Mouse (Mus musculus): ENCODE measurements around the gene Itih3. TPM values are rescaled to one million over a fixed set of nuclear protein-coding genes. Genes with fewer than 3 reads are reported as not detected.

The Itih3 gene
- polyA plus RNA-seq, 1 experiment from 2014 or later: 8.1 TPM

- H3K27me3 ChIP-seq (replicated peaks; ENCODE audit: control insufficient read depth, insufficient read depth, low read length): no peaks in the 10 kb centered on the region
- H3K4me1 ChIP-seq (ENCODE audit: control insufficient read depth, insufficient read depth, low read length): no peaks in the 10 kb centered on the region
- H3K27ac ChIP-seq (ENCODE audit: low read length): no peak overlapping the region
- H3K36me3 ChIP-seq (ENCODE audit: control insufficient read depth, insufficient read depth, low read length): no peaks in the 10 kb centered on the region
- no peak overlapping the region for H3K4me3 ChIP-seq (ENCODE audit: low read length)
- WGBS: 92% methylated on average over 4 of the region's 4 CpGs
- no peak overlapping the region for H3K4me2 ChIP-seq (ENCODE audit: low read depth, low read length)
- H3K9me3 ChIP-seq (ENCODE audit: control insufficient read depth, low read length): no peaks in the 10 kb centered on the region
- ATAC-seq: no peak
- no peak overlapping the region for H3K9ac ChIP-seq (ENCODE audit: low read depth, low read length)
Measured at GRCm38 (mm10) chr14:30942254-30942653, 18.7 kb upstream of the Itih3 start.

GRCm38 (mm10) chr14:30933351-30933750, 9.8 kb upstream of the Itih3 start:
- H3K27me3 ChIP-seq (replicated peaks; ENCODE audit: control insufficient read depth, insufficient read depth, low read length): no peaks in the 10 kb centered on the region
- no peak for ATAC-seq
- no peak overlapping the region for H3K4me3 ChIP-seq (ENCODE audit: low read length)
- H3K36me3 ChIP-seq (ENCODE audit: control insufficient read depth, insufficient read depth, low read length): no peaks in the 10 kb centered on the region
- H3K9me3 ChIP-seq (ENCODE audit: control insufficient read depth, low read length): no peaks in the 10 kb centered on the region
- H3K9ac ChIP-seq (ENCODE audit: low read depth, low read length): no peak overlapping the region
- no peak overlapping the region for H3K27ac ChIP-seq (ENCODE audit: low read length)
- H3K4me1 ChIP-seq (ENCODE audit: control insufficient read depth, insufficient read depth, low read length): no peaks in the 10 kb centered on the region
- WGBS: 82% methylated on average over 9 of the region's 9 CpGs
- no peak overlapping the region for H3K4me2 ChIP-seq (ENCODE audit: low read depth, low read length)

GRCm38 (mm10) chr14:30930386-30930785, 6.8 kb upstream of the Itih3 start:
- no peak overlapping the region for H3K4me3 ChIP-seq (ENCODE audit: low read length)
- no peak overlapping the region for H3K27ac ChIP-seq (ENCODE audit: low read length)
- H3K9ac ChIP-seq (ENCODE audit: low read depth, low read length): no peak overlapping the region
- no peaks in the 10 kb centered on the region for H3K36me3 ChIP-seq (ENCODE audit: control insufficient read depth, insufficient read depth, low read length)
- ATAC-seq: no peak
- H3K27me3 ChIP-seq (replicated peaks; ENCODE audit: control insufficient read depth, insufficient read depth, low read length): no peaks in the 10 kb centered on the region
- 80% methylated on average over 4 of the region's 4 CpGs for WGBS
- no peak overlapping the region for H3K4me2 ChIP-seq (ENCODE audit: low read depth, low read length)
- H3K9me3 ChIP-seq (ENCODE audit: control insufficient read depth, low read length): no peaks in the 10 kb centered on the region
- no peaks in the 10 kb centered on the region for H3K4me1 ChIP-seq (ENCODE audit: control insufficient read depth, insufficient read depth, low read length)

GRCm38 (mm10) chr14:30925492-30925891, 1.9 kb upstream of the Itih3 start:
- no peaks in the 10 kb centered on the region for H3K27me3 ChIP-seq (replicated peaks; ENCODE audit: control insufficient read depth, insufficient read depth, low read length)
- no peak for ATAC-seq
- no peaks in the 10 kb centered on the region for H3K9me3 ChIP-seq (ENCODE audit: control insufficient read depth, low read length)
- no peaks in the 10 kb centered on the region for H3K4me1 ChIP-seq (ENCODE audit: control insufficient read depth, insufficient read depth, low read length)
- H3K36me3 ChIP-seq (ENCODE audit: control insufficient read depth, insufficient read depth, low read length): no peaks in the 10 kb centered on the region
- no peak overlapping the region for H3K4me2 ChIP-seq (ENCODE audit: low read depth, low read length)
- no peak overlapping the region for H3K4me3 ChIP-seq (ENCODE audit: low read length)
- H3K27ac ChIP-seq (ENCODE audit: low read length): no peak overlapping the region
- WGBS: 88% methylated on average over 3 of the region's 3 CpGs
- H3K9ac ChIP-seq (ENCODE audit: low read depth, low read length): no peak overlapping the region

- Histone ChIP-seq H3K4me2 (ENCODE audit: low read depth, low read length) (no peak overlapping the region), H3K27me3 (replicated peaks; ENCODE audit: control insufficient read depth, insufficient read depth, low read length) (no peaks in the 10 kb centered on the region), H3K9me3 (ENCODE audit: control insufficient read depth, low read length) (no peaks in the 10 kb centered on the region), H3K9ac (ENCODE audit: low read depth, low read length) (no peak overlapping the region), H3K36me3 (ENCODE audit: control insufficient read depth, insufficient read depth, low read length) (no peaks in the 10 kb centered on the region), H3K27ac (ENCODE audit: low read length) (no peak overlapping the region), H3K4me1 (ENCODE audit: control insufficient read depth, insufficient read depth, low read length) (no peaks in the 10 kb centered on the region), H3K4me3 (ENCODE audit: low read length) (no peak overlapping the region)
- no peak for ATAC-seq
- WGBS: 76% methylated on average over 5 of the region's 8 CpGs
Measured at GRCm38 (mm10) chr14:30922053-30922670, 1.4 kb downstream of the Itih3 start.

DNA sequence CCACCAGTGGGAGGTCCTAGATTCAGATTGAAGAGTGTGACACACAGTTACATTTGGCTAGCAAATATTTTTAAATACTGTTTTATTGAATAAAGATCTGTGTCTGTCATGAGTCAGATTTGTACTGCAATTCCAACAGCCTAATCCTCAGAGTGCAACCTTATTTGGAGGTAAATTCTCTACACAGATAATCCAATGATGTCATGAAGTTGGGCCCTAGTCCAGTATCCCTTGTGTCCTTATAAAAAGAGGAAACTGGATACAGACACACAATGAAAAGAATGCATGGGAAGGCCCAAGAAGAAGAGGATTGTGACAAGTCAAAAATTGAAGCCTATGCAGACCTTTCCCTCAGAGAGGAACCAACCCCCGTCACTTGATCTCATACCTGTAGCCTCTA, 7.0 kb downstream of the Itih3 start:
- no peak overlapping the region for H3K27ac ChIP-seq (ENCODE audit: low read length)

DNA sequence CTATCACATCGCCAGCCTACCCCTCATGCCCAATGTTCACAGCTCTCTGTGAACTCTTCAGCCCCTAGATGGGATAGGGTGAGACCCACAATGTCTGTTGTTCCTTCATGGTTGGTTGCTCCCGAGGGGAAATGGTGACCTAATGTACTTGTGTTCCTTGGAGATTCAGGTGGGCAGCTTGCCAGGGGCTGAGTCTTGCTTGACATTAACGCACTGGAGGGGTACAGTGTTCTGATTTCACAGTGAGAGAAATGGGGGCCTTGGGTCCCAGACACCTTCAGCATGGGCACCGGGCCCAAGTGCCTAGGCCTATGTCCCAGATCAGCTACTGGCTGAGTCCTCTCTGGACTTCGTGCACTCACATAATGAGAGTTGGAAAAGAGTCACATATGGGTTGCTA, 10.2 kb downstream of the Itih3 start:
- 84% methylated on average over 5 of the region's 5 CpGs for whole genome bisulfite sequencing
- no peaks in the 10 kb centered on the region for H3K36me3 ChIP-seq (ENCODE audit: control insufficient read depth, insufficient read depth, low read length)
- H3K27ac ChIP-seq (ENCODE audit: low read length): no peak overlapping the region
- ATAC-seq: no peak
- H3K9ac ChIP-seq (ENCODE audit: low read depth, low read length): no peak overlapping the region
- no peaks in the 10 kb centered on the region for H3K4me1 ChIP-seq (ENCODE audit: control insufficient read depth, insufficient read depth, low read length)
- no peak overlapping the region for H3K4me2 ChIP-seq (ENCODE audit: low read depth, low read length)
- H3K27me3 ChIP-seq (replicated peaks; ENCODE audit: control insufficient read depth, insufficient read depth, low read length): no peaks in the 10 kb centered on the region
- H3K9me3 ChIP-seq (ENCODE audit: control insufficient read depth, low read length): no peaks in the 10 kb centered on the region
- no peak overlapping the region for H3K4me3 ChIP-seq (ENCODE audit: low read length)

More for the DNA sequence above, 7.0 kb downstream of the Itih3 start:
- 68% methylated on average over 1 of the region's 1 CpGs for WGBS
- no peaks in the 10 kb centered on the region for H3K4me1 ChIP-seq (ENCODE audit: control insufficient read depth, insufficient read depth, low read length)
- ATAC-seq: 0 out of 2 replicates have a peak, but pooled peaks have one; percentile 22
- no peak overlapping the region for H3K4me2 ChIP-seq (ENCODE audit: low read depth, low read length)
- no peaks in the 10 kb centered on the region for H3K36me3 ChIP-seq (ENCODE audit: control insufficient read depth, insufficient read depth, low read length)
- no peak overlapping the region for H3K9ac ChIP-seq (ENCODE audit: low read depth, low read length)
- H3K4me3 ChIP-seq (ENCODE audit: low read length): no peak overlapping the region
- H3K27me3 ChIP-seq (replicated peaks; ENCODE audit: control insufficient read depth, insufficient read depth, low read length): no peaks in the 10 kb centered on the region
- H3K9me3 ChIP-seq (ENCODE audit: control insufficient read depth, low read length): no peaks in the 10 kb centered on the region

DNA sequence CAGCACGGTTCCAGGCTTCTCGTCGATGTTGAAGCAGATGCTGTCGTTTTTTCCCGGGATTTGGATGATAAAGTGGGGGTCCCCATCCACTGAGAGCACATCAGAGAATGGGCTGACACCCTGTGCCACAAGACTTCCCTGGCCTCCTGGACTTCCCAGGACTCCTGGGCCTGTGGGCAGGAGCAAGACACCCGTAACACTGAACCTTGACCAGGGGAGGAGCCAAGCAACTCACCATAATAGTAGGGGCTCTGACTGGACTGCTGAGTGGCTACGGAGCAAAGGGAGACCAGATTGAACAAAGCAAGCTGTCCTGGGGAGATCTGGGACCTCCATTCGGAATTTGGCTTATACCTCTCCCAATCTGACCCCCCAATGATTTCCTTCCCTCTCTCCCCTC, 10.9 kb downstream of the Itih3 start:
- Histone ChIP-seq H3K4me1 (ENCODE audit: control insufficient read depth, insufficient read depth, low read length) (no peaks in the 10 kb centered on the region), H3K9me3 (ENCODE audit: control insufficient read depth, low read length) (no peaks in the 10 kb centered on the region), H3K4me2 (ENCODE audit: low read depth, low read length) (no peak overlapping the region), H3K4me3 (ENCODE audit: low read length) (no peak overlapping the region), H3K27me3 (replicated peaks; ENCODE audit: control insufficient read depth, insufficient read depth, low read length) (no peaks in the 10 kb centered on the region), H3K36me3 (ENCODE audit: control insufficient read depth, insufficient read depth, low read length) (no peaks in the 10 kb centered on the region), H3K27ac (ENCODE audit: low read length) (no peak overlapping the region), H3K9ac (ENCODE audit: low read depth, low read length) (no peak overlapping the region)
- peak; percentile 76 for ATAC-seq
- 73% methylated on average over 8 of the region's 8 CpGs for WGBS

GRCm38 (mm10) chr14:30911141-30911540, 12.4 kb downstream of the Itih3 start:
- H3K9ac ChIP-seq (ENCODE audit: low read depth, low read length): no peak overlapping the region
- no peaks in the 10 kb centered on the region for H3K27me3 ChIP-seq (replicated peaks; ENCODE audit: control insufficient read depth, insufficient read depth, low read length)
- ATAC-seq: no peak
- H3K4me2 ChIP-seq (ENCODE audit: low read depth, low read length): no peak overlapping the region
- no peak overlapping the region for H3K4me3 ChIP-seq (ENCODE audit: low read length)
- H3K4me1 ChIP-seq (ENCODE audit: control insufficient read depth, insufficient read depth, low read length): no peaks in the 10 kb centered on the region
- H3K27ac ChIP-seq (ENCODE audit: low read length): no peak overlapping the region
- no peaks in the 10 kb centered on the region for H3K9me3 ChIP-seq (ENCODE audit: control insufficient read depth, low read length)
- H3K36me3 ChIP-seq (ENCODE audit: control insufficient read depth, insufficient read depth, low read length): no peaks in the 10 kb centered on the region
- 88% methylated on average over 8 of the region's 8 CpGs for WGBS

- Histone ChIP-seq H3K9ac (ENCODE audit: low read depth, low read length) (no peak overlapping the region), H3K9me3 (ENCODE audit: control insufficient read depth, low read length) (no peaks in the 10 kb centered on the region), H3K27me3 (replicated peaks; ENCODE audit: control insufficient read depth, insufficient read depth, low read length) (no peaks in the 10 kb centered on the region), H3K27ac (ENCODE audit: low read length) (no peak overlapping the region), H3K4me3 (ENCODE audit: low read length) (no peak overlapping the region), H3K4me1 (ENCODE audit: control insufficient read depth, insufficient read depth, low read length) (no peaks in the 10 kb centered on the region), H3K4me2 (ENCODE audit: low read depth, low read length) (no peak overlapping the region), H3K36me3 (ENCODE audit: control insufficient read depth, insufficient read depth, low read length) (no peaks in the 10 kb centered on the region)
- 47% methylated on average over 3 of the region's 3 CpGs for WGBS
- peak; percentile 62 for ATAC-seq
Measured at GRCm38 (mm10) chr14:30907814-30908265, 15.7 kb downstream of the Itih3 start.

Data from intestine, embryonic 16.5 days (tissue).